8 mouse cellular contexts compared by ENCODE assay signal in the genomic region with DNA sequence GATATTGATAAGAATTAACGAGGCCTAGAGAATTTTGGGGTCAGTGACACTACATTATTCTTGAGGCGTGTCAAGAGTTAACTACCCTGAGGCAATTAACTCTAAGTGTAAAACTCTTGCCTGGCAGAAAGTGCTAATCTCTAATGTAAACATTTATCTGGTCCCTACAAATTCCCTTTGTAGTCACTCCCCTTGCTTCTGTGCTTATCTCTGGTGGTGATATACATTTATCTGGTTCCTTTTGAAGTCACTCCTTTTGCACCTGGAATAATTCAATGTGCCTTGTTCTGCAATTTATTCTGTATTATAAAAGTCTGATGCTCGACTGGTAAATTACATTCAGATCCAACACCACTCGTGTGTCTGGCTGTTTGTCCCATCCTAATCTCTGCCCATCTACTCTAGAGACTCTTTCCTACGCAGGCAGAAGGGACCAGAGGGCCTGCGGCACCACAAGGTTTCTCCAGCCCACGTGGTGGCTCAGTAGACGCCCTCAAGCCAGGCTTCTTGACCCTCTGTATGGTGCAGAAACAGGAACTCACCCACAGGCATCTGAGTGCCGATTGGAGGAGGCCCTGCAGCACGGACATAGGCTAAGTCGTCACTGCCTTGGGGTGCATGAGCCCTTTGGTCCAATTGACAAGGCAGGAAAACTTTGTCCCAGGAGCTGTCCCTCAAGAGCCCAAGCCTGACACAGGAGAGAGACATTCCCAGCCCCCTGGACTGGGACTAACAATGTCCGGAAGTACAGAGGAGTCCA. TPM values are rescaled to one million over a fixed set of nuclear protein-coding genes. Genes with fewer than 3 reads are reported as not detected.
DNase-seq lines count a peak whose midpoint lies in the region; ATAC-seq and TF ChIP-seq lines count a peak whose summit lies in the region.
"Not testable (repeated sequence)": the region's sequence is repeated elsewhere in the genome, so short reads cannot be mapped to it uniquely, and the experiment has no call there.

No protein-coding gene starts in this region.

- TF ChIP-seq CTCF in bone marrow, adult 2 months (IDR thresholded peaks at IDR 0.05; ENCODE audit: control insufficient read depth, insufficient read depth, low read length); liver, postnatal 0 days (IDR thresholded peaks at IDR 0.05; ENCODE audit: low read depth): not testable (repeated sequence)

- TF ChIP-seq EP300 in liver, postnatal 0 days (IDR thresholded peaks at IDR 0.05; ENCODE audit: low read depth): not testable (repeated sequence)

- peak overlapping the region; percentile 38 for H3K27ac ChIP-seq in bone marrow, adult 2 months (ENCODE audit: control insufficient read depth, insufficient read depth, low read depth, low read length, poor library complexity)
- H3K27ac ChIP-seq in heart, embryonic 10.5 days: 0 out of 2 replicates have a peak overlapping the region, but pooled peaks have one; percentile 42
- not testable (repeated sequence) for H3K27ac ChIP-seq in liver, postnatal 0 days (ENCODE audit: low read depth); stomach, embryonic 16.5 days (ENCODE audit: low read length)

- H3K4me3 ChIP-seq in bone marrow, adult 2 months (replicated peaks; ENCODE audit: control insufficient read depth, low read depth, low read length); liver, postnatal 0 days (ENCODE audit: low read depth, low read length); stomach, embryonic 16.5 days (replicated peaks; ENCODE audit: low read length): not testable (repeated sequence)
- H3K4me3 ChIP-seq in heart, embryonic 10.5 days: 0 out of 2 replicates have a peak overlapping the region, but pooled peaks have one; percentile 0

- DNase-seq in 416B (ENCODE audit: low read depth): peak; percentile 27
- DNase-seq in heart, embryonic 10.5 days (ENCODE audit: low spot score): peak; percentile 87
- peak; percentile 62 for DNase-seq in liver
- peak; percentile 33 for DNase-seq in liver, postnatal 0 days

- not testable (repeated sequence) for H3K27me3 ChIP-seq in heart, embryonic 10.5 days (ENCODE audit: insufficient read depth, poor library complexity, severe bottlenecking); liver, postnatal 0 days (ENCODE audit: insufficient read depth, low read length); stomach, embryonic 16.5 days (ENCODE audit: control insufficient read depth, insufficient read depth, low read length)

- not testable (repeated sequence) for H3K9ac ChIP-seq in liver, postnatal 0 days (replicated peaks); stomach, embryonic 16.5 days (ENCODE audit: low read length)

- not testable (repeated sequence) for H3K9me3 ChIP-seq in heart, embryonic 10.5 days; liver, postnatal 0 days (ENCODE audit: low read length); stomach, embryonic 16.5 days (replicated peaks; ENCODE audit: control insufficient read depth, low read length)

- H3K36me3 ChIP-seq in heart, embryonic 10.5 days: peaks cover 35% of the 10 kb centered on the region
- peaks cover 26% of the 10 kb centered on the region for H3K36me3 ChIP-seq in liver, postnatal 0 days (replicated peaks; ENCODE audit: insufficient read depth, low read length)
- H3K36me3 ChIP-seq in stomach, embryonic 16.5 days (ENCODE audit: control insufficient read depth, insufficient read depth, low read length): not testable (repeated sequence)

- not testable (repeated sequence) for TF ChIP-seq POLR2A in bone marrow, adult 2 months (IDR thresholded peaks at IDR 0.05; ENCODE audit: borderline replicate concordance, control insufficient read depth, low read depth, low read length)

- peak; percentile 20 to 61; a peak in 3 of 4 replicates for ATAC-seq in hematopoietic stem cell, adult 5-6 weeks (replicated peaks in 1 of 2; ENCODE audit: insufficient read depth in 1 of 2, low FRiP score in 2 of 2, low TSS enrichment in 1 of 2, low read depth in 1 of 2, poor library complexity in 2 of 2, severe bottlenecking in 2 of 2)
- ATAC-seq in liver, postnatal 0 days: peak; percentile 72
- ATAC-seq in megakaryocyte progenitor cell, adult 5-6 weeks (replicated peaks; ENCODE audit: poor library complexity): peak; percentile 72
- ATAC-seq in stomach, embryonic 16.5 days (ENCODE audit: insufficient read depth, low FRiP score): peak; percentile 32; the same call in 1 of the 2 replicates

- H3K4me1 ChIP-seq in bone marrow, adult 2 months (ENCODE audit: control insufficient read depth, insufficient read depth, low read length); liver, postnatal 0 days (ENCODE audit: insufficient read depth): not testable (repeated sequence)
- peaks cover 26% of the 10 kb centered on the region; the same call in 1 of the 2 replicates for H3K4me1 ChIP-seq in heart, embryonic 10.5 days
- peaks cover 12% of the 10 kb centered on the region for H3K4me1 ChIP-seq in stomach, embryonic 16.5 days (ENCODE audit: control insufficient read depth, insufficient read depth, low read length)

- H3K4me2 ChIP-seq in liver, postnatal 0 days (ENCODE audit: low read depth, low read length); stomach, embryonic 16.5 days (ENCODE audit: low read depth, low read length): not testable (repeated sequence)

- 15% methylated on average over 10 of the region's 12 CpGs for WGBS in bone marrow, adult 2 months
- 10% methylated on average over 10 of the region's 12 CpGs for WGBS in heart, embryonic 10.5 days
- WGBS in liver, postnatal 0 days (ENCODE audit: insufficient replicate concordance): 18% methylated on average over 10 of the region's 12 CpGs
- 21% methylated on average over 10 of the region's 12 CpGs for WGBS in stomach, embryonic 16.5 days

RNA-seq across cellular contexts. Expression of a gene that starts 29.3 kb away (rescaled TPM):
- 382 and 665 TPM in 2 replicates for polyA plus RNA-seq in bone marrow, adult 2 months (2011; ENCODE audit: insufficient read depth, insufficient read length, low replicate concordance, missing spikeins)
- 122 and 199 TPM in 2 replicates for polyA plus RNA-seq in heart, embryonic 10.5 days (2016; fragmentation: Nextera tagmentation; extraction: Ambion mirVana)
- 412 and 462 TPM in 2 replicates for total RNA-seq in hematopoietic stem cell, adult 5-6 weeks (2017)
- 96.6 and 110 TPM in 2 replicates for polyA plus RNA-seq in liver, postnatal 0 days (2015; fragmentation: Nextera tagmentation; extraction: Ambion mirVana)
- 220 and 295 TPM in 2 replicates for total RNA-seq in megakaryocyte progenitor cell, adult 5-6 weeks (2015)
- total RNA-seq in megakaryocyte progenitor cell, adult 5-6 weeks (2017): 788 and 880 TPM in 2 replicates
- 292 and 307 TPM in 2 replicates for polyA plus RNA-seq in stomach, embryonic 16.5 days (2015; fragmentation: Nextera tagmentation; extraction: Ambion mirVana)

RNA-seq across cellular contexts. Expression of a gene that starts 48.5 kb away (rescaled TPM):
- 67.1 and 177 TPM in 2 replicates for polyA plus RNA-seq in bone marrow, adult 2 months (2011; ENCODE audit: insufficient read depth, insufficient read length, low replicate concordance, missing spikeins)
- polyA plus RNA-seq in heart, embryonic 10.5 days (2016; fragmentation: Nextera tagmentation; extraction: Ambion mirVana): 32.4 and 37.3 TPM in 2 replicates
- 98.0 and 125 TPM in 2 replicates for total RNA-seq in hematopoietic stem cell, adult 5-6 weeks (2017)
- 16.7 and 17.8 TPM in 2 replicates for polyA plus RNA-seq in liver, postnatal 0 days (2015; fragmentation: Nextera tagmentation; extraction: Ambion mirVana)
- 71.8 and 84.3 TPM in 2 replicates for total RNA-seq in megakaryocyte progenitor cell, adult 5-6 weeks (2015)
- total RNA-seq in megakaryocyte progenitor cell, adult 5-6 weeks (2017): 106 and 118 TPM in 2 replicates
- polyA plus RNA-seq in stomach, embryonic 16.5 days (2015; fragmentation: Nextera tagmentation; extraction: Ambion mirVana): 54.8 and 56.5 TPM in 2 replicates

Comparison
In these comparisons a context has a peak if more than half of its experiments do, and no peak if none do; other contexts are left out.
1. DNase-seq: peak in every context shown above with its lines; median percentile 87 in heart, embryonic 10.5 days; 62 in liver; 33 in liver, postnatal 0 days; 27 in 416B.